Mouse (Mus musculus): Measurements from ENCODE around the gene Atg16l1. TPM values are rescaled to one million over a fixed set of nuclear protein-coding genes. Genes with fewer than 3 reads are reported as not detected.

Atg16l1 gene
- polyA plus RNA-seq, 1 experiment from 2014 or later: 36.3 TPM

DNA sequence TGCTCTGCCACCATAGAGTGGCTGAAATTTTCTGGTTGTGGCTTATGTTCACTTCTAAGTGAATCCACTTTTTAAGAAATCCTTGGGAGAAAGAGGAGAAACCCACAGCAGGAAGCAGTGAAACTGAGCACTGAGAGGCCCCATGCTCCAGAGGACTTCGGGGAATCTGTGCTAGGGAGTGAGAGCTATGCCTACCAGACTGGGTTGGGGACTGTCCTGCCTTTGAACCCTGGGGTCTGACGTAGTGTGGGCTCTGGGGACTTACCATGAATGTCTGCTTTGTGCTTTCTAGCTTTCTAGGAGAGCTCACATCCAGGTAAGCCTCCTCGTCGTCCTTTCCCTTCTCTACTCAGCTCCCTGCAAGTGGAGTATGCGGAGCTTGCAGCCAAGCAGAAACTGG is 81.3 kb downstream of the Atg16l1 start:
- 28% methylated on average over 5 of the region's 5 CpGs for WGBS
- Histone ChIP-seq H3K27me3 (no peaks in the 10 kb centered on the region), H3K9me3 (no peaks in the 10 kb centered on the region), H3K4me3 (no peak overlapping the region), H3K4me1 (peaks cover 9% of the 10 kb centered on the region), H3K27ac (peak overlapping the region; percentile 74), H3K36me3 (no peaks in the 10 kb centered on the region), H3K9ac (no peak overlapping the region), H3K4me2 (no peak overlapping the region)
- no peak for ATAC-seq (ENCODE audit: insufficient number of reproducible peaks, insufficient read depth, low FRiP score, low TSS enrichment, low read depth)

DNA sequence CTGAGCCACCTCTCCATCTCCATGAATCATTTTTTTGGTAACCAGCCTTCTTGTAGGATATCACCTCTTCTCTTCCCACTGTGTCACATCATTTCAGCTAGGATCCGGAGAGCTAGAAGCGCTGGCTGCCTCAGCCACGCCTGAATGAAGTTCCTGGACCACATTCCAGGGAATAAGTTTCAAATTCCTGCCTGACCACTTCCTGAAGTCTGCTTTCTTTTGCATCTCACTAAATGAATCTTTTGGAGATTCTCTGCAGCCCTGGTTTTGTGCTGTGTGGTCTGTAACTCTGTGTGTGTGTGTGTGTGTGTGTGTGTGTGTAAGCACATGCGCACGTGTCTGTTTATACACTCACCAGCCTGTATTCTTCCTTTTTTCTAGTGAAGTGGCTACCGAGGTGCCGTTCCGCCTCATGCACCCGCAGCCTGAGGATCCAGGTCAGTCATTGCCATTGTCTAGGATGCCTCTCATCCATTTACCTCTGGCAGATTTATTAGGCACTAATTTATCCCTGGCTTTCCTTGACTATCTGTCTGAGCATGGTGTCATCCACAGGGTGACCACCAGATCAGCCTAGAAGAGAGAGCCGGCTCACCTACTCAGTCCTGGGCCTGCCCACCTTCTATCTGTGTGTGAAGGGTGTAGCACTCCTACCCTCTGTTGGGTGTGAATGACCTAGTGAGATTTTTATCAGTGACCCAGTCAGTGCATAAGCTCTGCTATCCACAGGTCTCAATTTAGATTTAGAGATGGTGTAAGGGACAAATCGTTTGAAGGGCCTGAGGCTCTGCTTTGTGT is 84.9 kb downstream of the Atg16l1 start:
- H3K4me1 ChIP-seq: peaks cover 9% of the 10 kb centered on the region
- H3K9ac ChIP-seq: no peak overlapping the region
- no peaks in the 10 kb centered on the region for H3K9me3 ChIP-seq
- no peak for ATAC-seq (ENCODE audit: insufficient number of reproducible peaks, insufficient read depth, low FRiP score, low TSS enrichment, low read depth)
- H3K4me3 ChIP-seq: no peak overlapping the region
- H3K4me2 ChIP-seq: no peak overlapping the region
- no peaks in the 10 kb centered on the region for H3K36me3 ChIP-seq
- H3K27ac ChIP-seq: no peak overlapping the region
- H3K27me3 ChIP-seq: no peaks in the 10 kb centered on the region
- 62% methylated on average over 11 of the region's 11 CpGs for WGBS

Other genes starting within 250 kb of the Atg16l1 start
- not detected in 2 replicates for gene Neu2, start 246.0 kb upstream of the Atg16l1 start, polyA plus RNA-seq (2015; fragmentation: Nextera tagmentation; extraction: Ambion mirVana)
- 1.1 and 1.2 TPM in 2 replicates for gene Ngef, start 182.0 kb upstream of the Atg16l1 start, polyA plus RNA-seq (2015; fragmentation: Nextera tagmentation; extraction: Ambion mirVana)
- gene Inpp5d, start 135.6 kb upstream of the Atg16l1 start, polyA plus RNA-seq (2015; fragmentation: Nextera tagmentation; extraction: Ambion mirVana): 3.6 and 5.9 TPM in 2 replicates
- gene Sag, start 47.8 kb downstream of the Atg16l1 start, polyA plus RNA-seq (2015; fragmentation: Nextera tagmentation; extraction: Ambion mirVana): 2.1 and 3.2 TPM in 2 replicates
- gene Dgkd, start 97.4 kb downstream of the Atg16l1 start, polyA plus RNA-seq (2015; fragmentation: Nextera tagmentation; extraction: Ambion mirVana): 28.8 and 33.0 TPM in 2 replicates